Mouse (Mus musculus) stomach, postnatal 0 days (tissue): ENCODE results near the gene Cdc14a. TPM values are rescaled to one million over a fixed set of nuclear protein-coding genes. Genes with fewer than 3 reads are reported as not detected.

Experiments used
- ATAC-seq: fragments of 200-750 bp; cut with Nextera tagmentation; 2 replicates; pipeline ENCODE4 v1.8.0; 2017; ENCODE audit not compliant: low FRiP score, low TSS enrichment
- DNase-seq: peaks from one replicate; pipeline ENCODE4 v3.0.0-alpha.2; 2016; ENCODE audit warnings: low spot score
- H3K27ac ChIP-seq: fragments of 300-500 bp; sonication (generic); replicated peaks from 2 replicates; pipeline ENCODE4 v1.5.1; 2014; ENCODE audit warnings: mild to moderate bottlenecking, control low read depth
- H3K27me3 ChIP-seq: fragments of 300-500 bp; sonication (generic); 2 replicates; pipeline ENCODE4 v1.6.1; 2014; ENCODE audit warnings: low read length; ENCODE audit not compliant: control insufficient read depth, insufficient read depth
- H3K36me3 ChIP-seq: fragments of 300-500 bp; sonication (generic); 2 replicates; pipeline ENCODE4 v1.6.1; 2014; ENCODE audit warnings: low read length, mixed read lengths; ENCODE audit not compliant: control insufficient read depth, insufficient read depth
- H3K4me1 ChIP-seq: fragments of 300-500 bp; sonication (generic); replicated peaks from 2 replicates; pipeline ENCODE4 v1.6.1; 2014; ENCODE audit warnings: antibody characterized with exemption; ENCODE audit not compliant: control insufficient read depth, insufficient read depth
- H3K4me2 ChIP-seq: fragments of 300-500 bp; sonication (generic); replicated peaks from 2 replicates; pipeline ENCODE4 v1.6.1; 2014; ENCODE audit warnings: low read depth, mild to moderate bottlenecking, control low read depth, moderate library complexity
- H3K4me3 ChIP-seq: fragments of 300-500 bp; sonication (generic); 2 replicates; pipeline ENCODE4 v1.5.1; 2014; ENCODE audit warnings: low read depth, low read length, control low read depth
- H3K9ac ChIP-seq: fragments of 300-500 bp; sonication (generic); 2 replicates; pipeline ENCODE4 v1.6.1; 2014; ENCODE audit warnings: mild to moderate bottlenecking, low read length, control low read depth, mixed read lengths
- H3K9me3 ChIP-seq: fragments of 300-500 bp; sonication (generic); 2 replicates; pipeline ENCODE4 v1.6.1; 2016; ENCODE audit warnings: low read length; ENCODE audit not compliant: control insufficient read depth
- CTCF ChIP-seq: IDR thresholded peaks from 2 replicates; pipeline ENCODE4 v1.5.1; 2016; ENCODE audit warnings: antibody characterized with exemption, low read depth, mild to moderate bottlenecking, moderate library complexity
- EP300 ChIP-seq: optimal IDR thresholded peaks from 2 replicates; pipeline ENCODE3; 2016; ENCODE audit warnings: antibody characterized with exemption
- WGBS: fragments of 180-500 bp; shearing (Covaris S2); extraction: QIAGEN DNeasy Blood & Tissue Kit; methylation state at CpG from one replicate; pipeline ENCODE4 v1.1.7; 2014; 5-methylcytosine and 5-hydroxymethylcytosine counted together
- polyA plus RNA-seq: library from polyadenylated mRNA; unstranded; fragments of >200 nt; fragmentation: Nextera tagmentation; extraction: Ambion mirVana; gene quantifications from 2 replicates; pipeline ENCODE4 v1.2.1, GENCODE M21; 2015

Cdc14a gene
- polyA plus RNA-seq, 1 experiment from 2014 or later: 4.6 TPM

DNA sequence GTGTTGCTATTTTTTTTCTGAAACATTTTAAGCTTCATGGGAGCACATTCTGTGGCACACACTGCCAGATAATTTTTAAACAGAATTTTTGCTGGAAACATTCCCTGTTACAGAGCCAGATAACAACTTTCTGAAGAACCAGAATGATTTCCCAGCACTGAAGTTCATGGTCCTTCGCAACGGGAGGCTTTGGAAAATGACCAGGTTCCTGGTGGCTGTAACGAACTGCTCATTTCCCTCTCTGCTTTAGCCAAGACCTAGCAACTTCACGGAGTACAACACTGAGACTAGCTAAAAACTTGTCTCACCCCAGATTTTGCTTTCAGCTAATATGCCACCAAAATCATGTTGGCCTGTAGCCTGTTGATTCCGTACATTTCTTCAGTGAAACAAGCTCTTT is 160.8 kb downstream of the Cdc14a start:
- Histone ChIP-seq H3K9me3 (no peaks in the 10 kb centered on the region), H3K27ac (no peak overlapping the region), H3K4me1 (no peaks in the 10 kb centered on the region), H3K36me3 (no peaks in the 10 kb centered on the region), H3K4me3 (no peak overlapping the region), H3K9ac (no peak overlapping the region), H3K27me3 (no peaks in the 10 kb centered on the region), H3K4me2 (no peak overlapping the region)
- TF ChIP-seq EP300 (no peak), CTCF (no peak)
- no peak for DNase-seq
- no peak for ATAC-seq
- 68% methylated on average over 5 of the region's 5 CpGs for WGBS

- Histone ChIP-seq H3K36me3 (no peaks in the 10 kb centered on the region), H3K4me3 (no peak overlapping the region), H3K9me3 (no peaks in the 10 kb centered on the region), H3K4me2 (no peak overlapping the region), H3K4me1 (peaks cover 4% of the 10 kb centered on the region), H3K27ac (no peak overlapping the region), H3K9ac (no peak overlapping the region), H3K27me3 (peaks cover 11% of the 10 kb centered on the region)
- DNase-seq (no peak), ATAC-seq (no peak)
- no peak for TF ChIP-seq EP300
- no peak for TF ChIP-seq CTCF
- 66% methylated on average over 5 of the region's 5 CpGs for WGBS
Observed at GRCm38 (mm10) chr3:116256104-116256503, 167.7 kb downstream of the Cdc14a start.

- no peaks in the 10 kb centered on the region for H3K9me3 ChIP-seq
- peak; percentile 75 for ATAC-seq
Observed at GRCm38 (mm10) chr3:116253077-116253531, 170.7 kb downstream of the Cdc14a start, which contains the start of gene Gpr88. Gpr88 (minus strand) TSS chr3:116253503.

DNA sequence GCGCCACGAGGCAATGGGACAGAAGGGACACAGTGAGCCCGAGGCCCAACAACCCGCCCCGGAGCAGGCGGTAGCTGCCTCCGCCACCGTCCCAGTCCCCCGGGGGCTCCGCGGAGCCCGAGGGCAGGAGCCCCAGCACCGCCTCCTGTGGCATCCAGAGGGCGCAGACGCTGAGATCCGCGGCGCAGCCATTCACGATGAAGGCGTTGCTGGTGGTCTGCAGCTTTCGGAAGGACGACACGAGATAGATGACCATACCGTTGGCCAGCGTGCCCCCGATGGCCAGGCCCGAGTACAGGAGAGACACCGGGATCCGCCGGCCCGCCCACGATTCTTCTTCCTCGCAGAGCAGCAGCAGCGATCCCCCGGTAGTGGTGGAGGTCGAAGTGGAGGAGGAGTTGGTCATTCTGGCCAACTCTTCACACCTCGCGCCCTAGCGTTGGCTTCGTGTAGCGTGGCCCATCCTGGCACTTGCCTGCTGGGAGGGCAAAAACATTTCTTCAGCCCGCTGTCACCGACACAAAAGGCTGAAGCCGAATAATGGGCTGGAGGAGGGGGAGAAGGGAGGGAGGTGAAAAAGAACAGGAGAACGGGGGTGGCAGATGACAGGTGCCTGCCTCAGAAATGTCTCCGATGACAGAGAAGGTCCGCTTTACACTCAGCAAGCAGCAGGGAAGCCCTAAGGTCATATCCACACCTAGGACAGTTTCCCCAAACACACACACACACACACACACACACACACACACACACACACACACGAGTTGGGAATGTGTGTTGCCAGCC is 171.4 kb downstream of the Cdc14a start:
- H3K27me3 ChIP-seq: peaks cover 11% of the 10 kb centered on the region
- H3K9me3 ChIP-seq: no peaks in the 10 kb centered on the region
- ATAC-seq (peak; percentile 51), DNase-seq (peak; percentile 34)
- H3K4me3 ChIP-seq: peak overlapping the region; percentile 52
- peak overlapping the region; percentile 48 for H3K9ac ChIP-seq
- peaks cover 4% of the 10 kb centered on the region for H3K4me1 ChIP-seq
- WGBS: under 1% methylated on average over 46 of the region's 48 CpGs
- H3K4me2 ChIP-seq: peak overlapping the region; percentile 93
- no peak overlapping the region for H3K27ac ChIP-seq
- no peaks in the 10 kb centered on the region for H3K36me3 ChIP-seq
- TF ChIP-seq EP300: no peak
- TF ChIP-seq CTCF: peak; percentile 47

More at GRCm38 (mm10) chr3:116253077-116253531, 170.7 kb downstream of the Cdc14a start, which contains the start of gene Gpr88:
- peak; percentile 64 for DNase-seq
- no peak for TF ChIP-seq EP300
- TF ChIP-seq CTCF: no peak
- 4% methylated on average over 9 of the region's 9 CpGs for WGBS
- H3K4me1 ChIP-seq: peaks cover 4% of the 10 kb centered on the region
- H3K4me3 ChIP-seq: peak within 1 kb of the TSS; percentile 52
- peaks cover 11% of the 10 kb centered on the region for H3K27me3 ChIP-seq
- H3K27ac ChIP-seq: no peak within 1 kb of the TSS
- no peaks in the 10 kb centered on the region for H3K36me3 ChIP-seq
- H3K4me2 ChIP-seq: peak within 1 kb of the TSS; percentile 93
- H3K9ac ChIP-seq: peak within 1 kb of the TSS; percentile 48

- H3K36me3 ChIP-seq: no peaks in the 10 kb centered on the region
- peak overlapping the region; percentile 48 for H3K9ac ChIP-seq
- H3K27ac ChIP-seq: no peak overlapping the region
- DNase-seq (peak; percentile 50), ATAC-seq (peak; percentile 56)
- H3K27me3 ChIP-seq: peaks cover 11% of the 10 kb centered on the region
- WGBS: under 1% methylated on average over 82 of the region's 86 CpGs
- no peaks in the 10 kb centered on the region for H3K9me3 ChIP-seq
- peak overlapping the region; percentile 52 for H3K4me3 ChIP-seq
- TF ChIP-seq CTCF (0 out of 2 replicates have a peak, but pooled peaks have one; percentile 1), EP300 (no peak)
- H3K4me2 ChIP-seq: peak overlapping the region; percentile 93
- H3K4me1 ChIP-seq: peaks cover 4% of the 10 kb centered on the region
Observed at GRCm38 (mm10) chr3:116251481-116252254, 172.2 kb downstream of the Cdc14a start.
